Mouse (Mus musculus): ENCODE measurements around the gene 1190002N15Rik. TPM values are rescaled to one million over a fixed set of nuclear protein-coding genes. Genes with fewer than 3 reads are reported as not detected.

The 1190002N15Rik gene
- total RNA-seq, 1 experiment, result 24.9 TPM

GRCm38 (mm10) chr9:94529146-94529746 is 8.6 kb downstream of the 1190002N15Rik start:
- in situ Hi-C loops (cut with MboI; ENCODE audit: low sequenced_read_pairs in 2 of 2, unreplicated experiment in 2 of 2), result no loop called here
- TF ChIP-seq CHD2 (IDR thresholded peaks at IDR 0.05; ENCODE audit: low read depth, low read length) (no peak), ZNF384 (IDR thresholded peaks at IDR 0.05; ENCODE audit: low read depth, low read length) (no peak), MAFK (IDR thresholded peaks at IDR 0.05; ENCODE audit: insufficient read depth, low read depth, low read length) (no peak), HCFC1 (IDR thresholded peaks at IDR 0.05; ENCODE audit: borderline replicate concordance, insufficient read depth, low read length) (no peak), ZC3H11A (IDR thresholded peaks at IDR 0.05; ENCODE audit: borderline replicate concordance, low read depth, low read length) (no peak)

GRCm38 (mm10) chr9:94526473-94526872 is 11.4 kb downstream of the 1190002N15Rik start:
- Histone ChIP-seq H3K9me3 (ENCODE audit: control insufficient read depth, insufficient read depth, low read depth, low read length) (no peaks in the 10 kb centered on the region), H3K27ac (ENCODE audit: insufficient read depth, low read depth, low read length, poor library complexity, severe bottlenecking) (no peak overlapping the region), H3K4me3 (ENCODE audit: insufficient read depth in 1 of 2, low read depth in 1 of 2, low read length in 2 of 2, poor library complexity in 1 of 2, severe bottlenecking in 1 of 2) (no peak overlapping the region), H3K9ac (ENCODE audit: insufficient read depth, low read depth, low read length, poor library complexity, severe bottlenecking) (no peak overlapping the region), H3K4me1 (ENCODE audit: control insufficient read depth in 2 of 2, insufficient read depth in 2 of 2, low read length in 2 of 2, poor library complexity in 1 of 2) (no peaks in the 10 kb centered on the region), H3K36me3 (ENCODE audit: control insufficient read depth, insufficient read depth, low read length, poor library complexity, severe bottlenecking) (no peaks in the 10 kb centered on the region)
- TF ChIP-seq ZC3H11A (IDR thresholded peaks at IDR 0.05; ENCODE audit: borderline replicate concordance, low read depth, low read length) (no peak), MAFK (IDR thresholded peaks at IDR 0.05; ENCODE audit: insufficient read depth, low read depth, low read length) (no peak), HCFC1 (IDR thresholded peaks at IDR 0.05; ENCODE audit: borderline replicate concordance, insufficient read depth, low read length) (no peak), CHD2 (IDR thresholded peaks at IDR 0.05; ENCODE audit: low read depth, low read length) (no peak), ZNF384 (IDR thresholded peaks at IDR 0.05; ENCODE audit: low read depth, low read length) (no peak)
- no peak for DNase-seq (ENCODE audit: low read depth, low spot score)
- in situ Hi-C loops (cut with MboI; ENCODE audit: low sequenced_read_pairs in 2 of 2, unreplicated experiment in 2 of 2), result no loop called here

More at GRCm38 (mm10) chr9:94529146-94529746, 8.6 kb downstream of the 1190002N15Rik start:
- DNase-seq (ENCODE audit: low read depth, low spot score), result no peak
- peaks cover 0 to 2% of the 10 kb centered on the region in 2 experiments; a peak in 1 of 4 replicates for H3K4me1 ChIP-seq (ENCODE audit: control insufficient read depth in 2 of 2, insufficient read depth in 2 of 2, low read length in 2 of 2, poor library complexity in 1 of 2)
- no peaks in the 10 kb centered on the region for H3K9me3 ChIP-seq (ENCODE audit: control insufficient read depth, insufficient read depth, low read depth, low read length)
- H3K27ac ChIP-seq (ENCODE audit: insufficient read depth, low read depth, low read length, poor library complexity, severe bottlenecking), result no peak overlapping the region
- H3K4me3 ChIP-seq (ENCODE audit: insufficient read depth in 1 of 2, low read depth in 1 of 2, low read length in 2 of 2, poor library complexity in 1 of 2, severe bottlenecking in 1 of 2), result no peak overlapping the region
- no peaks in the 10 kb centered on the region for H3K36me3 ChIP-seq (ENCODE audit: control insufficient read depth, insufficient read depth, low read length, poor library complexity, severe bottlenecking)
- H3K9ac ChIP-seq (ENCODE audit: insufficient read depth, low read depth, low read length, poor library complexity, severe bottlenecking), result no peak overlapping the region

GRCm38 (mm10) chr9:94512246-94512645 is 25.6 kb downstream of the 1190002N15Rik start:
- no peak for DNase-seq (ENCODE audit: low read depth, low spot score)
- Histone ChIP-seq H3K4me3 (ENCODE audit: insufficient read depth in 1 of 2, low read depth in 1 of 2, low read length in 2 of 2, poor library complexity in 1 of 2, severe bottlenecking in 1 of 2) (no peak overlapping the region), H3K4me1 (ENCODE audit: control insufficient read depth in 2 of 2, insufficient read depth in 2 of 2, low read length in 2 of 2, poor library complexity in 1 of 2) (no peaks in the 10 kb centered on the region), H3K9me3 (ENCODE audit: control insufficient read depth, insufficient read depth, low read depth, low read length) (no peaks in the 10 kb centered on the region), H3K9ac (ENCODE audit: insufficient read depth, low read depth, low read length, poor library complexity, severe bottlenecking) (no peak overlapping the region), H3K36me3 (ENCODE audit: control insufficient read depth, insufficient read depth, low read length, poor library complexity, severe bottlenecking) (no peaks in the 10 kb centered on the region), H3K27ac (ENCODE audit: insufficient read depth, low read depth, low read length, poor library complexity, severe bottlenecking) (no peak overlapping the region)
- TF ChIP-seq HCFC1 (IDR thresholded peaks at IDR 0.05; ENCODE audit: borderline replicate concordance, insufficient read depth, low read length) (no peak), CHD2 (IDR thresholded peaks at IDR 0.05; ENCODE audit: low read depth, low read length) (no peak), ZNF384 (IDR thresholded peaks at IDR 0.05; ENCODE audit: low read depth, low read length) (no peak), MAFK (IDR thresholded peaks at IDR 0.05; ENCODE audit: insufficient read depth, low read depth, low read length) (no peak), ZC3H11A (IDR thresholded peaks at IDR 0.05; ENCODE audit: borderline replicate concordance, low read depth, low read length) (no peak)
- in situ Hi-C loops (cut with MboI; ENCODE audit: low sequenced_read_pairs in 2 of 2, unreplicated experiment in 2 of 2), result no loop called here

GRCm38 (mm10) chr9:94511139-94511538 is 26.7 kb downstream of the 1190002N15Rik start:
- H3K9ac ChIP-seq (ENCODE audit: insufficient read depth, low read depth, low read length, poor library complexity, severe bottlenecking), result no peak overlapping the region
- no peak overlapping the region for H3K27ac ChIP-seq (ENCODE audit: insufficient read depth, low read depth, low read length, poor library complexity, severe bottlenecking)
- DNase-seq (ENCODE audit: low read depth, low spot score), result no peak
- no peaks in the 10 kb centered on the region for H3K36me3 ChIP-seq (ENCODE audit: control insufficient read depth, insufficient read depth, low read length, poor library complexity, severe bottlenecking)
- no peak overlapping the region for H3K4me3 ChIP-seq (ENCODE audit: insufficient read depth in 1 of 2, low read depth in 1 of 2, low read length in 2 of 2, poor library complexity in 1 of 2, severe bottlenecking in 1 of 2)
- in situ Hi-C loops (cut with MboI; ENCODE audit: low sequenced_read_pairs in 2 of 2, unreplicated experiment in 2 of 2), result no loop called here
- H3K4me1 ChIP-seq (ENCODE audit: control insufficient read depth in 2 of 2, insufficient read depth in 2 of 2, low read length in 2 of 2, poor library complexity in 1 of 2), result no peaks in the 10 kb centered on the region
- H3K9me3 ChIP-seq (ENCODE audit: control insufficient read depth, insufficient read depth, low read depth, low read length), result no peaks in the 10 kb centered on the region
- TF ChIP-seq ZC3H11A (IDR thresholded peaks at IDR 0.05; ENCODE audit: borderline replicate concordance, low read depth, low read length) (no peak), MAFK (IDR thresholded peaks at IDR 0.05; ENCODE audit: insufficient read depth, low read depth, low read length) (no peak), ZNF384 (IDR thresholded peaks at IDR 0.05; ENCODE audit: low read depth, low read length) (no peak), CHD2 (IDR thresholded peaks at IDR 0.05; ENCODE audit: low read depth, low read length) (no peak), HCFC1 (IDR thresholded peaks at IDR 0.05; ENCODE audit: borderline replicate concordance, insufficient read depth, low read length) (no peak)

Measured in ES-E14 (cell line).